19 mouse cellular contexts compared by ENCODE assay signal in genomic region chr17:55883631-55884030, GRCm38 (mm10). TPM values are rescaled to one million over a fixed set of nuclear protein-coding genes. Genes with fewer than 3 reads are reported as not detected.
DNase-seq lines count a peak whose midpoint lies in the region; ATAC-seq and TF ChIP-seq lines count a peak whose summit lies in the region.
"Had no signal": no experiment of that assay in that cellular context is flagged by ENCODE, and none has a peak within 500 bp of the region (broad histone marks: within the 10 kb centered on the region; RNA-seq: fewer than 3 reads in every experiment).

No protein-coding gene starts in this region.

- no peak overlapping the region for H3K4me3 ChIP-seq in intestine, postnatal 0 days (ENCODE audit: low read depth, low read length)
- no peak overlapping the region for H3K4me3 ChIP-seq in intestine, embryonic 16.5 days (ENCODE audit: low read length)
- no peak overlapping the region for H3K4me3 ChIP-seq in liver, postnatal 0 days (ENCODE audit: low read depth, low read length)
- H3K4me3 ChIP-seq: hindbrain, embryonic 13.5 days; left cerebral cortex, adult 2 months; limb, embryonic 12.5 days; midbrain, embryonic 12.5 days had no signal

- no peak overlapping the region for H3K4me2 ChIP-seq in intestine, postnatal 0 days (replicated peaks; ENCODE audit: low read depth)
- no peak overlapping the region for H3K4me2 ChIP-seq in intestine, embryonic 16.5 days (ENCODE audit: low read depth, low read length)
- no peak overlapping the region for H3K4me2 ChIP-seq in liver, postnatal 0 days (ENCODE audit: low read depth, low read length)
- H3K4me2 ChIP-seq: hindbrain, embryonic 13.5 days; limb, embryonic 12.5 days; midbrain, embryonic 12.5 days had no signal

- no peaks in the 10 kb centered on the region for H3K27me3 ChIP-seq in intestine, postnatal 0 days (replicated peaks; ENCODE audit: control insufficient read depth, insufficient read depth, low read length)
- 0 out of 2 replicates have a peak, but pooled peaks cover 2% of the 10 kb centered on the region for H3K27me3 ChIP-seq in intestine, embryonic 16.5 days (replicated peaks; ENCODE audit: control insufficient read depth, insufficient read depth, low read length)
- H3K27me3 ChIP-seq in liver, postnatal 0 days (ENCODE audit: insufficient read depth, low read length): peaks cover 4% of the 10 kb centered on the region; the same call in 1 of the 2 replicates

- TF ChIP-seq EP300 in liver, postnatal 0 days (IDR thresholded peaks at IDR 0.05; ENCODE audit: low read depth): no peak

- 44% methylated on average over 2 of the region's 2 CpGs for WGBS in intestine, postnatal 0 days
- WGBS in intestine, embryonic 16.5 days: 46% methylated on average over 2 of the region's 2 CpGs
- 35% methylated on average over 2 of the region's 2 CpGs for WGBS in liver, postnatal 0 days (ENCODE audit: insufficient replicate concordance)

- peak; percentile 19 for DNase-seq in lung, postnatal 36 days
- DNase-seq in lung, postnatal 14 days: no peak
- peak; percentile 33 for DNase-seq in NIH3T3 (ENCODE audit: low read depth)
- peak; percentile 69 for DNase-seq in liver, postnatal 0 days
- no peak for DNase-seq in retina, postnatal 1 day
- DNase-seq: adrenal gland, postnatal 25 days; cerebellum, adult 9-10 months; gastrocnemius, postnatal 14 days; kidney, adult 18-20 months; kidney, postnatal 10 days; spleen, adult 18-20 months; thymus, adult 18-20 months had no signal

- no peaks in the 10 kb centered on the region for H3K36me3 ChIP-seq in intestine, postnatal 0 days (ENCODE audit: control insufficient read depth, insufficient read depth)
- H3K36me3 ChIP-seq in intestine, embryonic 16.5 days (ENCODE audit: control insufficient read depth, insufficient read depth, low read length): no peaks in the 10 kb centered on the region
- H3K36me3 ChIP-seq in liver, postnatal 0 days (replicated peaks; ENCODE audit: insufficient read depth, low read length): no peaks in the 10 kb centered on the region
- H3K36me3 ChIP-seq: G1E; hindbrain, embryonic 13.5 days; limb, embryonic 12.5 days; midbrain, embryonic 12.5 days had no signal

- H3K9ac ChIP-seq in intestine, postnatal 0 days (ENCODE audit: low read depth, low read length): no peak overlapping the region
- H3K9ac ChIP-seq in intestine, embryonic 16.5 days (ENCODE audit: low read depth, low read length): no peak overlapping the region
- no peak overlapping the region for H3K9ac ChIP-seq in liver, postnatal 0 days (replicated peaks)
- H3K9ac ChIP-seq: hindbrain, embryonic 13.5 days; limb, embryonic 12.5 days; midbrain, embryonic 12.5 days had no signal

- peak; percentile 39; the same call in 1 of the 2 replicates for ATAC-seq in intestine, postnatal 0 days
- ATAC-seq in intestine, embryonic 16.5 days: no peak
- ATAC-seq in liver, postnatal 0 days: peak; percentile 43

- H3K9me3 ChIP-seq in intestine, postnatal 0 days (ENCODE audit: control insufficient read depth): no peaks in the 10 kb centered on the region
- no peaks in the 10 kb centered on the region for H3K9me3 ChIP-seq in intestine, embryonic 16.5 days (ENCODE audit: control insufficient read depth, low read length)
- no peaks in the 10 kb centered on the region for H3K9me3 ChIP-seq in liver, postnatal 0 days (ENCODE audit: low read length)
- H3K9me3 ChIP-seq: G1E; hindbrain, embryonic 13.5 days; limb, embryonic 12.5 days; midbrain, embryonic 12.5 days had no signal

- no peak overlapping the region for H3K27ac ChIP-seq in intestine, postnatal 0 days (ENCODE audit: low read depth, low read length)
- H3K27ac ChIP-seq in intestine, embryonic 16.5 days (ENCODE audit: low read length): no peak overlapping the region
- H3K27ac ChIP-seq in liver, postnatal 0 days (ENCODE audit: low read depth): no peak overlapping the region
- H3K27ac ChIP-seq: hindbrain, embryonic 13.5 days; left cerebral cortex, adult 2 months; limb, embryonic 12.5 days; midbrain, embryonic 12.5 days had no signal

- no peaks in the 10 kb centered on the region for H3K4me1 ChIP-seq in intestine, postnatal 0 days (replicated peaks; ENCODE audit: control insufficient read depth, insufficient read depth, low read length)
- no peaks in the 10 kb centered on the region for H3K4me1 ChIP-seq in intestine, embryonic 16.5 days (ENCODE audit: control insufficient read depth, insufficient read depth, low read length)
- H3K4me1 ChIP-seq in liver, postnatal 0 days (ENCODE audit: insufficient read depth): peaks cover 5% of the 10 kb centered on the region; the same call in 1 of the 2 replicates

- TF ChIP-seq CTCF in intestine, postnatal 0 days (IDR thresholded peaks at IDR 0.05; ENCODE audit: low read depth): no peak
- no peak for TF ChIP-seq CTCF in liver, postnatal 0 days (IDR thresholded peaks at IDR 0.05; ENCODE audit: low read depth)

RNA-seq across cellular contexts. Expression of gene Zfp119a, which starts 4.9 kb away (rescaled TPM):
- polyA plus RNA-seq in intestine, postnatal 0 days (2015; fragmentation: Nextera tagmentation; extraction: Ambion mirVana): 4.9 and 5.1 TPM in 2 replicates
- 5.1 and 5.7 TPM in 2 replicates for polyA plus RNA-seq in intestine, embryonic 16.5 days (2015; fragmentation: Nextera tagmentation; extraction: Ambion mirVana)
- polyA plus RNA-seq in liver, postnatal 0 days (2015; fragmentation: Nextera tagmentation; extraction: Ambion mirVana): 3.0 and 4.5 TPM in 2 replicates

RNA-seq across cellular contexts. Expression of gene Zfp959, which starts 8.3 kb away (rescaled TPM):
- 4.8 and 5.0 TPM in 2 replicates for polyA plus RNA-seq in intestine, postnatal 0 days (2015; fragmentation: Nextera tagmentation; extraction: Ambion mirVana)
- 7.9 and 10.8 TPM in 2 replicates for polyA plus RNA-seq in intestine, embryonic 16.5 days (2015; fragmentation: Nextera tagmentation; extraction: Ambion mirVana)
- polyA plus RNA-seq in liver, postnatal 0 days (2015; fragmentation: Nextera tagmentation; extraction: Ambion mirVana): 4.9 and 5.5 TPM in 2 replicates

Comparison
In these comparisons a context has a peak if more than half of its experiments do, and no peak if none do; other contexts are left out.
1. DNase-seq: peak in lung, postnatal 36 days (single experiment), NIH3T3 (single experiment) and liver, postnatal 0 days (single experiment); none in lung, postnatal 14 days (single experiment) and retina, postnatal 1 day (single experiment).